Mouse (Mus musculus) kidney, adult 2 months (tissue): ENCODE measurements at regions not wholly inside any gene's neighbourhood (a gene's known extent, or its start where the extent isn't known, plus 50 kb on each side); places are given as distances from the start of the nearest gene placed in this dataset.

Source experiments
- CTCF ChIP-seq: fragments of 200-500 bp; conservative IDR thresholded peaks from 2 replicates; pipeline ENCODE4 v1.5.1; 2011; ENCODE audit warnings: low read depth, mild to moderate bottlenecking, control low read depth, low read length, moderate library complexity, mixed read lengths; ENCODE audit not compliant: insufficient read depth, insufficient read length
- POLR2A ChIP-seq: fragments of 200-500 bp; IDR thresholded peaks from one replicate; pipeline ENCODE4 v1.6.1; 2011; ENCODE audit warnings: low read depth, low read length, control low read depth

DNA sequence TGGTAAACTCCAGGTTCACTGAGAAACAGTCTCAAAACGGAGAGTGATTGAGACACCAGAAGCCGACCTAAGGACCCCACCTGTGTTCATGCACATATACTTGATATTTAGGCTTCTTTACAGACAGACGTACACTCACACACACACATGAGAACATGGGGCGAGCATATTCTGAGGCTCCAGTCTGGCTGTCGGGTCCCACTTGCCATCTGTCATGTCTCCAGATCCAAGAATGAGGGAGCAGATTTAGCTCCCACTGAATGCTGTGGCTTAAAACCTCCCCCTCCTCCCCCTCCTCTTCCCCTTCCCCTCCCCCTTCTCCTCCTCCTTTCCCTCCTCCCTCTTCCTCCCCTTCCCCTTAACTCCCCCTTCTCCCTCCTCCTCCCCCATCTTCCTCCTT is 167.5 kb downstream of the Sh3bp4 start:
- TF ChIP-seq CTCF (no peak), POLR2A (no peak)
